Mouse (Mus musculus): Measurements from ENCODE around the gene Mtch1. TPM values are rescaled to one million over a fixed set of nuclear protein-coding genes. Genes with fewer than 3 reads are reported as not detected.

The Mtch1 gene
- polyA plus RNA-seq, 1 experiment from 2014 or later, result 441 TPM

DNA sequence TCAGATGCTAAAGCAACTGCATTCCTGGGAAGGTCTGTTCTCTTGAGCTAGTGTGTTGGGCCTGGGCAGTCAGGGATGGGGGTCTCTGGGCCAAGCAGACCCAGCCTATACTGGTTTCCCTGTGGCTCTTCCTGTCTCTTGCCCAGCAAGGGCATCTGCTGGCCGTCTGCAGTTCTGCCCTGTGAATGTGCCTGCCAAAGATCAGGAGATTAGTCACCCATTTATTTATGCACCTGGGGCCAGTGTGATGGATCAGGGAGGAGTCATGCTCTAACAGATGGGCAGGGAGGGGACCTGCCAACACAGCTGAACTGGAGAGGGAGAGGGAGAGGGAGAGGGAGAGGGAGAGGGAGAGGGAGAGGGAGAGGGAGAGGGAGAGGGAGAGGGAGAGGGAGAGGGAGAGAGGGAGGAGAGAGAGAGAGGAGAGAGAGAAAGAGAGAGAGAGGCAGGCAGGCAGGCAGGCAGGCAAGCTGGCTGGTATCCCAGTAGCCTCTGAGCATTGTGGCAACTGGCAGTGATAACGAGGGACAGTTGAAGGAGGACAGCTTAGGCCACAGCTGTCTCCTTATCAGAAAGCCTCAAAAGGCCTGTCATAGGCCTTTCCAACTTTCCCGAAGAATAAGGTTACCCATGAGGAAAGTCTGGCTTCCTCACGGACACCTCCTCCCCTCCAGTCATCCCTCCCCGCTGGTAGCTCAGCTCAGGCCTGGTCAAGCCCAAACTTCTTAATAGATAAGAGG is 16.9 kb downstream of the Mtch1 start:
- Histone ChIP-seq H3K27ac (ENCODE audit: low read depth, low read length) (no peak overlapping the region), H3K9ac (ENCODE audit: low read length) (no peak overlapping the region), H3K4me1 (ENCODE audit: control insufficient read depth, insufficient read depth, low read length) (peaks cover 16% of the 10 kb centered on the region), H3K27me3 (ENCODE audit: control insufficient read depth, insufficient read depth, low read length) (0 out of 2 replicates have a peak, but pooled peaks cover 3% of the 10 kb centered on the region), H3K36me3 (ENCODE audit: control insufficient read depth, insufficient read depth, low read length) (peaks cover 16% of the 10 kb centered on the region), H3K9me3 (ENCODE audit: control insufficient read depth, low read length) (no peaks in the 10 kb centered on the region), H3K4me2 (ENCODE audit: low read depth) (no peak overlapping the region), H3K4me3 (ENCODE audit: low read depth, low read length) (no peak overlapping the region)
- no peak for DNase-seq (ENCODE audit: low spot score)
- WGBS, result 46% methylated on average over 5 of the region's 5 CpGs
- no peak for ATAC-seq (ENCODE audit: insufficient read depth, low FRiP score, low TSS enrichment)

DNA sequence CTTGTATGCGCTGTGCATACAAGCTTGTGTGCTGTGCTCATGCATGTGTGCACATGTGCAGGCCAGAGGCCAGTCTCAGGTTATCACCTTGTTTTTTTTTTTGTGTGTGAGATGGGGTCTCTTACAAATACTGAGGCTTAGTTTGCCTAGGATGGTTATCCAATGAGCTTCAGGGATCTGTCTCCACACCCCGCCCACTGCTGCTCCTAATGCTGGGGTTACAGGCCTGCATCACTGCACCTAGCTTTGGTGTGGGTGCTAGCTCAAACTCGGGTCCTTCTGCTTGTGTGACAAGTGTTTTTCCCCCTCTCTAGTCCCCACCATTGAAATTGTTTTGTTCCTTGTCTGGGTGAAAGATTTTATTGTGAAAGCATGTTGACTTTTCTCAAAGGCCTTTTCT is 17.5 kb downstream of the Mtch1 start:
- Histone ChIP-seq H3K4me1 (ENCODE audit: control insufficient read depth, insufficient read depth, low read length) (peaks cover 19% of the 10 kb centered on the region), H3K9ac (ENCODE audit: low read length) (no peak overlapping the region), H3K4me3 (ENCODE audit: low read depth, low read length) (no peak overlapping the region), H3K27me3 (ENCODE audit: control insufficient read depth, insufficient read depth, low read length) (0 out of 2 replicates have a peak, but pooled peaks cover 3% of the 10 kb centered on the region), H3K4me2 (ENCODE audit: low read depth) (no peak overlapping the region), H3K9me3 (ENCODE audit: control insufficient read depth, low read length) (no peaks in the 10 kb centered on the region), H3K27ac (ENCODE audit: low read depth, low read length) (no peak overlapping the region), H3K36me3 (ENCODE audit: control insufficient read depth, insufficient read depth, low read length) (peaks cover 14% of the 10 kb centered on the region)
- 86% methylated on average over 3 of the region's 3 CpGs for WGBS
- DNase-seq (ENCODE audit: low spot score), result no peak
- no peak for ATAC-seq (ENCODE audit: insufficient read depth, low FRiP score, low TSS enrichment)

DNA sequence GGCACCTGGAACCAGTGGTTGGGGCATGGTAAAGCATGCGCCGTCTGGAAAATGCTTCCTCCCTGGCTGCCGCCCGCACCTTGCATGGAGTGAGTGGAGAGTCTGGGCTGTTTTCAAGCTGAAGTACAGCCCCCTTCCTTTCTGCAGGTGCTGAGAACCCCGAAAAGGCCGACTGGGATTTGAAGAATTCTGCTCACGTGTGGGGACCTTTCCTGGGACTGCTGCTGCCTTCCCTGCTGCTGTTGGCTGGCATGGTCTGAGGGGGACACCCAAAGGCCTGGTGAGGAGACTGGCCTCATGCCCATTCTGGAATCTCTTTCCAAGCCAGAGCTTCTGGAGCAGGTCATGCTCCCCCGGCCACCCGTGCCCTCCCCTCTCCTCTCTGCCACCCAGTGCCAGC is 20.0 kb downstream of the Mtch1 start:
- peaks cover 8% of the 10 kb centered on the region for H3K27me3 ChIP-seq (ENCODE audit: control insufficient read depth, insufficient read depth, low read length)
- no peak for DNase-seq (ENCODE audit: low spot score)
- no peak overlapping the region for H3K9ac ChIP-seq (ENCODE audit: low read length)
- no peak overlapping the region for H3K4me3 ChIP-seq (ENCODE audit: low read depth, low read length)
- no peak overlapping the region for H3K27ac ChIP-seq (ENCODE audit: low read depth, low read length)
- peaks cover 9% of the 10 kb centered on the region for H3K36me3 ChIP-seq (ENCODE audit: control insufficient read depth, insufficient read depth, low read length)
- no peak overlapping the region for H3K4me2 ChIP-seq (ENCODE audit: low read depth)
- WGBS, result 84% methylated on average over 9 of the region's 9 CpGs
- H3K9me3 ChIP-seq (ENCODE audit: control insufficient read depth, low read length), result no peaks in the 10 kb centered on the region
- ATAC-seq (ENCODE audit: insufficient read depth, low FRiP score, low TSS enrichment), result no peak
- peaks cover 19% of the 10 kb centered on the region for H3K4me1 ChIP-seq (ENCODE audit: control insufficient read depth, insufficient read depth, low read length)

DNA sequence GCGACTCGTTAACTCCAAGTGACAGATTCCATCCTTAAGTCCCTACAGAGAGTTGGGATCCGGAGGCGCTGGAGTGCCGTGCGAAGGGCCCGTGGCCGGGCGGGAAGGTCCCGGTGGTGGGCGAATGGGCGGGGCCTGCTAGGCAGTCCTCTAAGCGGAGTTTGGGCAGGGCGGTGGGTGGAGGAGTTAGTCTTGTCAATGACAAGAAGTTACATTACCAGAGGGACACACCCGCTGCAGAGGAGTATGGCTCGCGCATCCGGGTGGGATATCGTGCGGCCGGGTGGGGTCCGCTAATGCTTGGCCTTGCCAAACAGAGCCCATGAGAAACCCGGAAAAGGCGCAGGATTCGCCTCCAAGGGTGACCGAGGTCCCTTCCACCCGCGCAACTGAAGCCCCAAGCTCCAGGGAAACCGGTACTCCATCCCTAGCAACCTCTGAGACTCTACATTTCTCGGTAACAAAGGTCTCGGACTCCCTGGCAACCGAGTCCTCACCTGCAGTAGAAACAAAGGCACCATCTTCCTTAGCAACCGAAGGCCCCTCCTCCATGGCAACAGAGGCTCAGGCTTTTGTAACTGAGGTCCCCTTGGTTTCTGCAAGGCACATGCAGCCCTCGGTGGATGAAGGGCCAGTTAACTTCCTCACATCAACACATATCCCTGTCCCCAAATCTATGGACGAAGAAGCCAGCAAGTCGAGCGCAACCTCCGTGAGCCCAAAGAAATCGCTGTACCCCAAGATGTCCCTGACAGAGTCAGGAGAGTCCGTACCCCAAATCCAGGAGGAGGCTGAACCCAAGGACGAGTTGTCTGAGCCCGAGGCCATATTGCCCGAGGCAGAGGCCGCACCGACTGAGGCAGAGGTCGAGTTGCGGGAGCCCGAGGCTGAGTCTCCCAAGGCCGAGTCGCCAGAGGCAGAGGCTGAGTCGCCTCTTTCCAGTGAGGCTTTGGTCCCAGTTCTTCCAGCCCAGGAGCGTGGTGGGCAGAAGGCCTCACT is 20.9 kb downstream of the Mtch1 start:
- ATAC-seq (ENCODE audit: insufficient read depth, low FRiP score, low TSS enrichment), result peak; percentile 46; the same call in 1 of the 2 replicates

DNA sequence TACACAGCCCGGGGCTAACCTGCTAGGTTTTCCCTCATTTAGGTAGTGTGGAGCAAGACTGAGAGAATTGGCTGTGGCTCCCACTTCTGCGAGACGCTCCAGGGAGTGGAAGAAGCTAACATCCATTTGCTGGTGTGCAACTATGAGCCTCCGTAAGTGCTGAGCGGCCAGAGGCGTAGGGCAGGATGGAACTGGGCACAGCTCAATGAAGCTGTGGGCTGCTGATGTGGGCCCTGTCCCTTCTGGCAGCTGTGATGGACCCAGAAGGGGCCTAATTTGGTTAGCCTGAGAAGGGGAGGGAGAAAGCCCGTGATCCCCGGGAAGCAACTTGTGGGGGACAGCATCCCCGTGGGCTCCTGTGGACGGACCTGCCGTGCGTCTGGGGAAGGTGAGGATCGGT is 21.9 kb downstream of the Mtch1 start:
- 41% methylated on average over 13 of the region's 13 CpGs for WGBS
- H3K9ac ChIP-seq (ENCODE audit: low read length), result peak overlapping the region; percentile 60
- DNase-seq (ENCODE audit: low spot score) (peak; percentile 31), ATAC-seq (ENCODE audit: insufficient read depth, low FRiP score, low TSS enrichment) (no peak)
- no peaks in the 10 kb centered on the region for H3K36me3 ChIP-seq (ENCODE audit: control insufficient read depth, insufficient read depth, low read length)
- no peaks in the 10 kb centered on the region for H3K9me3 ChIP-seq (ENCODE audit: control insufficient read depth, low read length)
- H3K4me2 ChIP-seq (ENCODE audit: low read depth), result peak overlapping the region; percentile 62
- H3K4me3 ChIP-seq (ENCODE audit: low read depth, low read length), result peak overlapping the region; percentile 27; the same call in 1 of the 2 replicates
- H3K27me3 ChIP-seq (ENCODE audit: control insufficient read depth, insufficient read depth, low read length), result peaks cover 22% of the 10 kb centered on the region
- peaks cover 19% of the 10 kb centered on the region for H3K4me1 ChIP-seq (ENCODE audit: control insufficient read depth, insufficient read depth, low read length)
- H3K27ac ChIP-seq (ENCODE audit: low read depth, low read length), result no peak overlapping the region

More for the DNA sequence above, 20.9 kb downstream of the Mtch1 start:
- H3K4me3 ChIP-seq (ENCODE audit: low read depth, low read length), result peak overlapping the region; percentile 27
- H3K9ac ChIP-seq (ENCODE audit: low read length), result peak overlapping the region; percentile 60
- peaks cover 19% of the 10 kb centered on the region for H3K4me1 ChIP-seq (ENCODE audit: control insufficient read depth, insufficient read depth, low read length)
- peaks cover 15% of the 10 kb centered on the region for H3K27me3 ChIP-seq (ENCODE audit: control insufficient read depth, insufficient read depth, low read length)
- H3K27ac ChIP-seq (ENCODE audit: low read depth, low read length), result 0 out of 2 replicates have a peak overlapping the region, but pooled peaks have one; percentile 44
- no peaks in the 10 kb centered on the region for H3K9me3 ChIP-seq (ENCODE audit: control insufficient read depth, low read length)
- DNase-seq (ENCODE audit: low spot score), result peak; percentile 71
- H3K4me2 ChIP-seq (ENCODE audit: low read depth), result peak overlapping the region; percentile 62
- peaks cover 6% of the 10 kb centered on the region; the same call in 1 of the 2 replicates for H3K36me3 ChIP-seq (ENCODE audit: control insufficient read depth, insufficient read depth, low read length)
- WGBS, result 9% methylated on average over 52 of the region's 52 CpGs

DNA sequence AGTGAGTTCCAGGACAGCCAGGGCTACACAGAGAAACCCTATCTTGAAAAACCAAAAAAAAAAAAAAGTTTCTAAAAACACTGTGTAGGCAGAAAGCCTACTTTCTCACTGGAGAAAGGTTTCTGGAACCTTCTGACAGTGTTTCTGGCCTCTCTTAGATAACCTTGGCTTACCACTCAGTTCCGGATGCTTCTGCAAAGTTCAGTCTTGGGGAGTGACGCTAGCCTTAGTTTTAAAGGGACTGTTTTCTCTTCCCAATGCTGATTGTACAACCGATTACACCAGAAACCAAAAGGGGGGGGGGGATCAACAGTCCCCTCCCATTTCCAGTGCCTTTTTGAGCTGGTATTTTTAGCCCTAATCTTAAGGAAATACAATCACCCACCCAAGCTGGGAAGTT is 24.1 kb downstream of the Mtch1 start:
- no peak for ATAC-seq (ENCODE audit: insufficient read depth, low FRiP score, low TSS enrichment)
- peaks cover 22% of the 10 kb centered on the region for H3K27me3 ChIP-seq (ENCODE audit: control insufficient read depth, insufficient read depth, low read length)

GRCm38 (mm10) chr17:29322603-29322962 is 25.2 kb downstream of the Mtch1 start:
- no peak overlapping the region for H3K4me3 ChIP-seq (ENCODE audit: low read depth, low read length)
- no peak overlapping the region for H3K4me2 ChIP-seq (ENCODE audit: low read depth)
- peaks cover 18% of the 10 kb centered on the region for H3K4me1 ChIP-seq (ENCODE audit: control insufficient read depth, insufficient read depth, low read length)
- ATAC-seq (ENCODE audit: insufficient read depth, low FRiP score, low TSS enrichment) (no peak), DNase-seq (ENCODE audit: low spot score) (peak; percentile 31)
- H3K9me3 ChIP-seq (ENCODE audit: control insufficient read depth, low read length), result no peaks in the 10 kb centered on the region
- no peak overlapping the region for H3K27ac ChIP-seq (ENCODE audit: low read depth, low read length)
- no peak overlapping the region; the same call in 1 of the 2 replicates for H3K9ac ChIP-seq (ENCODE audit: low read length)
- H3K27me3 ChIP-seq (ENCODE audit: control insufficient read depth, insufficient read depth, low read length), result peaks cover 22% of the 10 kb centered on the region
- no peaks in the 10 kb centered on the region for H3K36me3 ChIP-seq (ENCODE audit: control insufficient read depth, insufficient read depth, low read length)
- WGBS, result 9% methylated on average over 18 of the region's 18 CpGs

More for the DNA sequence above, 24.1 kb downstream of the Mtch1 start:
- Histone ChIP-seq H3K4me3 (ENCODE audit: low read depth, low read length) (no peak overlapping the region), H3K4me2 (ENCODE audit: low read depth) (no peak overlapping the region), H3K9me3 (ENCODE audit: control insufficient read depth, low read length) (no peaks in the 10 kb centered on the region), H3K27ac (ENCODE audit: low read depth, low read length) (no peak overlapping the region), H3K4me1 (ENCODE audit: control insufficient read depth, insufficient read depth, low read length) (peaks cover 19% of the 10 kb centered on the region), H3K9ac (ENCODE audit: low read length) (no peak overlapping the region), H3K36me3 (ENCODE audit: control insufficient read depth, insufficient read depth, low read length) (no peaks in the 10 kb centered on the region)
- 93% methylated on average over 3 of the region's 3 CpGs for WGBS
- no peak for DNase-seq (ENCODE audit: low spot score)

GRCm38 (mm10) chr17:29321765-29322602 is 25.8 kb downstream of the Mtch1 start:
- H3K4me2 ChIP-seq (ENCODE audit: low read depth), result no peak overlapping the region
- H3K27me3 ChIP-seq (ENCODE audit: control insufficient read depth, insufficient read depth, low read length), result peaks cover 22% of the 10 kb centered on the region
- DNase-seq (ENCODE audit: low spot score), result peak; percentile 23
- H3K27ac ChIP-seq (ENCODE audit: low read depth, low read length), result no peak overlapping the region
- no peak overlapping the region for H3K4me3 ChIP-seq (ENCODE audit: low read depth, low read length)
- no peak for ATAC-seq (ENCODE audit: insufficient read depth, low FRiP score, low TSS enrichment)
- H3K9me3 ChIP-seq (ENCODE audit: control insufficient read depth, low read length), result no peaks in the 10 kb centered on the region
- peaks cover 12% of the 10 kb centered on the region for H3K4me1 ChIP-seq (ENCODE audit: control insufficient read depth, insufficient read depth, low read length)
- H3K9ac ChIP-seq (ENCODE audit: low read length), result no peak overlapping the region; the same call in 1 of the 2 replicates
- WGBS, result 9% methylated on average over 41 of the region's 41 CpGs
- H3K36me3 ChIP-seq (ENCODE audit: control insufficient read depth, insufficient read depth, low read length), result no peaks in the 10 kb centered on the region

Measured in neural tube, embryonic 11.5 days (tissue).